Mouse (Mus musculus) adrenal gland, postnatal 4 days (tissue): ENCODE measurements around the gene Ldhal6b. TPM values are rescaled to one million over a fixed set of nuclear protein-coding genes. Genes with fewer than 3 reads are reported as not detected.
"Not testable (repeated sequence)": the region's sequence is repeated elsewhere in the genome, so short reads cannot be mapped to it uniquely, and the experiment has no call there.

Experiments
- DNase-seq, 2 experiments: peaks; one replicate each; pipeline ENCODE4 v3.0.0; 2021 to 2022; ENCODE audit warnings: low spot score in 2 of 2, mixed read lengths in 2 of 2
- long read RNA-seq, 2 experiments: library from polyadenylated mRNA; stranded (forward); transcript quantifications; one replicate each; pipeline ENCODE4 v2.0.0; 2021
- total RNA-seq, 2 experiments: library from RNA; stranded (reverse); gene quantifications; 2 replicates each; pipeline ENCODE4 v1.2.3; 2021

Gene Ldhal6b
- 1 to 10 TPM; 1.6 to 2.4 TPM for total RNA-seq
- long read RNA-seq, experiment 1: 0 reads
- long read RNA-seq, experiment 2: 0 reads

GRCm38 (mm10) chr17:5418545-5418944 lies at the start of gene Ldhal6b:
TSS of gene Ldhal6b (minus strand) at chr17:5418767.
- no peak for DNase-seq

GRCm38 (mm10) chr17:5467177-5467576 lies 48.6 kb upstream of the Ldhal6b start:
- DNase-seq: no peak

- DNase-seq: no peak
Measured at GRCm38 (mm10) chr17:5466736-5467135, 48.2 kb upstream of the Ldhal6b start.

- no peak for DNase-seq
Measured at GRCm38 (mm10) chr17:5463912-5464311, 45.3 kb upstream of the Ldhal6b start.

GRCm38 (mm10) chr17:5453657-5454056 lies 35.1 kb upstream of the Ldhal6b start:
- no peak for DNase-seq

GRCm38 (mm10) chr17:5443751-5444150 lies 25.2 kb upstream of the Ldhal6b start:
- DNase-seq: peak in 1 of 2 experiments; percentile 28

- no peak for DNase-seq
Measured at GRCm38 (mm10) chr17:5443260-5443659, 24.7 kb upstream of the Ldhal6b start.

GRCm38 (mm10) chr17:5442403-5442802 lies 23.8 kb upstream of the Ldhal6b start:
- DNase-seq: not testable (repeated sequence)

- DNase-seq: peak; percentile 84 to 87
Measured at GRCm38 (mm10) chr17:5440159-5440971, 21.8 kb upstream of the Ldhal6b start, which contains the start of gene Tmem242. TSS of gene Tmem242 (minus strand) at chr17:5440259.

GRCm38 (mm10) chr17:5439831-5440158 lies 21.2 kb upstream of the Ldhal6b start:
- no peak for DNase-seq

GRCm38 (mm10) chr17:5429772-5430133 lies 11.2 kb upstream of the Ldhal6b start:
- no peak for DNase-seq

- peak; percentile 64 to 86 for DNase-seq
Measured at GRCm38 (mm10) chr17:5429090-5429771, 10.7 kb upstream of the Ldhal6b start.

- no peak for DNase-seq
Measured at GRCm38 (mm10) chr17:5425204-5425603, 6.6 kb upstream of the Ldhal6b start.

- no peak for DNase-seq
Measured at GRCm38 (mm10) chr17:5424156-5424555, 5.6 kb upstream of the Ldhal6b start.

- DNase-seq: no peak
Measured at GRCm38 (mm10) chr17:5421835-5422234, 3.3 kb upstream of the Ldhal6b start.

GRCm38 (mm10) chr17:5419771-5420518 lies 1.4 kb upstream of the Ldhal6b start:
- no peak for DNase-seq

- no peak for DNase-seq
Measured at GRCm38 (mm10) chr17:5419056-5419455, 489 bp upstream of the Ldhal6b start.

GRCm38 (mm10) chr17:5416518-5416917 lies 2.0 kb downstream of the Ldhal6b start:
- DNase-seq: no peak

- no peak for DNase-seq
Measured at GRCm38 (mm10) chr17:5414041-5414440, 4.5 kb downstream of the Ldhal6b start.

- DNase-seq: no peak
Measured at GRCm38 (mm10) chr17:5413350-5413749, 5.2 kb downstream of the Ldhal6b start.

GRCm38 (mm10) chr17:5412740-5413139 lies 5.8 kb downstream of the Ldhal6b start:
- no peak for DNase-seq

GRCm38 (mm10) chr17:5412301-5412700 lies 6.3 kb downstream of the Ldhal6b start:
- no peak for DNase-seq
